ENCODE assay signal across 8 mouse cellular contexts in the genomic region with DNA sequence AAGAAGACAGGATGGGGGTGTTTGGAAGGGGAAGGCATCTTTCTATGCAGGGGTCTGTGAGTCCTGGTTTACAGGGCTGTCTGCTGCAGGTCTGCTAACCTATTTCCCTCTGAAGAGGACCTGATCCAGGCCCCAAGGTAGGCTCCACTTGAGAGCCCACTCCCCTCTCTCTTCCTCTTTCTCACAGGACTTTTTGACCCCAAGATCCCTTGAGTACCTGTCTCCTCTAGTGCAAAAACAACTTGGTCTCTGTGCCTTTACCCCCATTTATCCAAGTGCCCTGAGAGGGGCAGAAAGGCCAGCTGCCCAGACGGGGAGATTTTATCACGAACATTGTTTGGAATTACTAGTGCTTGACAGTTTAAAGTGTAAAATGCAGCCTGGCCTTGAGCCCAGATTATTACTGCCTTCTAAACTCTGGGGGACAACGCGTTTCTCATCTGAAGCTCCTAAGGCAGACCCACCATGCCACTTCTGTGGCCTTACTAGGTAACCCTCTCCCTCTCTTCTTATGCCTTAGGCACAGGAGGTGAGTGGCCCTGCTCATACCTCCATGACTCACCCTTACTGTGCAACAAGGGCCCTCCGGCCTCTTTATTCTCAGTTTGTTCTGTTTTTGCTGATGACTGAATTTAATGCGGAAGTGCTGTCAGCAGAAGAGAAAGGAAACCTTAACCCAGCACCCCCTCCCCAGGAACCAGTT.
A peak's percentile ranks its signal among the peaks of the same experiment; 100 is the strongest.
DNase-seq lines count a peak whose midpoint lies in the region; ATAC-seq lines count a peak whose summit lies in the region.

No protein-coding gene starts in this region.

- no peak overlapping the region for H3K9ac ChIP-seq in forebrain, embryonic 15.5 days (replicated peaks)

- H3K4me2 ChIP-seq in forebrain, embryonic 15.5 days (replicated peaks), result no peak overlapping the region

- no peaks in the 10 kb centered on the region for H3K36me3 ChIP-seq in forebrain, embryonic 15.5 days

- H3K27me3 ChIP-seq in forebrain, embryonic 15.5 days, result no peaks in the 10 kb centered on the region

- peaks cover 28% of the 10 kb centered on the region for H3K4me1 ChIP-seq in forebrain, embryonic 15.5 days

- no peak overlapping the region for H3K4me3 ChIP-seq in forebrain, embryonic 15.5 days

- no peaks in the 10 kb centered on the region for H3K9me3 ChIP-seq in forebrain, embryonic 15.5 days

- 68% methylated on average over 6 of the region's 6 CpGs for WGBS in forebrain, embryonic 15.5 days

- ATAC-seq in forebrain, embryonic 15.5 days (replicated peaks), result no peak

- peak; percentile 95 for DNase-seq in heart, adult 11 months
- DNase-seq in heart, adult 9 months (ENCODE audit: low spot score in 2 of 2), result no peak
- DNase-seq in kidney, adult 9 months, result peak; percentile 88
- peak; percentile 76 for DNase-seq in lung, postnatal 36 days
- peak; percentile 45 for DNase-seq in yolk sac, embryonic 10.5 days (ENCODE audit: low spot score)
- DNase-seq in embryo, embryonic 10.5 days (ENCODE audit: low spot score), result no peak
- DNase-seq in gastrocnemius, postnatal 4 days (ENCODE audit: low spot score in 2 of 2), result no peak

- peak overlapping the region; percentile 95 for H3K27ac ChIP-seq in forebrain, embryonic 15.5 days (replicated peaks)

Comparison
In these comparisons a context has a peak if more than half of its experiments do, and no peak if none do; other contexts are left out.
1. DNase-seq: peak in heart, adult 11 months (single experiment), kidney, adult 9 months (single experiment), lung, postnatal 36 days (single experiment) and yolk sac, embryonic 10.5 days (single experiment); none in heart, adult 9 months (0 of 2), embryo, embryonic 10.5 days (single experiment) and gastrocnemius, postnatal 4 days (0 of 2).